Comparison of ENCODE assay signal across 9 mouse cellular contexts in the genomic region with DNA sequence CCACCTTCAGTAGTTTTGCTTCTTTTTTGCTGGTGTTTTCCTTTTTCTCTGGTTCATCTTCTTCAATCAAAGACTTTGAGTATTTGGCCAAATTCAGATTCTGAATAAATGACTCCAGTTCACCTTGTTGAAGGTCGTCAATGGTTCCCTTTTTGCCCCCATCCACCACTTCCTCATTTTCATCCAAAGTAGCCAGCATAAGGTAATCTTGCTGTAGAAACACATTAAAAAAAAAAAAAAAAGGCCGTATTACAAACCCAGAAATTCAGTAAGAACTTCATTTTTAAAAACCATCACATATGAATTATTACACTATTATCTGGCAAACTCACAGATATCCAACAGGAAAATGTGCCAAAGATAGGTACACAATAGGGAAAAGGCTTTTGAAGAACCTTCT. TPM values are rescaled to one million over a fixed set of nuclear protein-coding genes. Genes with fewer than 3 reads are reported as not detected.
DNase-seq lines count a peak whose midpoint lies in the region; ATAC-seq and TF ChIP-seq lines count a peak whose summit lies in the region.
"Had no signal": no experiment of that assay in that cellular context is flagged by ENCODE, and none has a peak within 500 bp of the region (broad histone marks: within the 10 kb centered on the region; RNA-seq: fewer than 3 reads in every experiment).

No protein-coding gene starts in this region.

- no peak for TF ChIP-seq POLR2A in lung, adult 2 months (IDR thresholded peaks at IDR 0.05; ENCODE audit: borderline replicate concordance, extremely low read depth, low read depth, low read length)
- TF ChIP-seq POLR2A in embryonic fibroblast, embryonic 13.5 days (IDR thresholded peaks at IDR 0.05; ENCODE audit: low read depth, low read length): no peak

- no peak for DNase-seq in lung, adult 2 months
- peak; percentile 58 for DNase-seq in splenic B cell, adult 2 months (ENCODE audit: low read depth, low spot score)
- no peak for DNase-seq in spleen, postnatal 36 days (ENCODE audit: low spot score in 2 of 2)
- DNase-seq in c-Kit-positive CD71-positive TER-119-positive erythroid progenitor cells, embryonic 14.5 days (ENCODE audit: low spot score): no peak
- DNase-seq in adrenal gland, adult 8-10 months: no peak
- DNase-seq: kidney, adult 9 months had no signal

- no peak for TF ChIP-seq CTCF in lung, adult 2 months (IDR thresholded peaks at IDR 0.05; ENCODE audit: insufficient read depth, low read length)
- no peak for TF ChIP-seq CTCF in embryonic fibroblast, embryonic 13.5 days (IDR thresholded peaks at IDR 0.05; ENCODE audit: borderline replicate concordance, insufficient read depth, low read length)

- H3K4me3 ChIP-seq in lung, embryonic 16.5 days (ENCODE audit: low read length): peak overlapping the region; percentile 79
- no peak overlapping the region for H3K4me3 ChIP-seq in lung, adult 2 months (replicated peaks; ENCODE audit: extremely low read depth, low read depth, low read length)
- peak overlapping the region; percentile 86 for H3K4me3 ChIP-seq in embryonic fibroblast, embryonic 13.5 days (ENCODE audit: insufficient read depth, low read length)
- H3K4me3 ChIP-seq in limb, embryonic 13.5 days: peak overlapping the region; percentile 82

- WGBS in lung, embryonic 16.5 days: 71% methylated on average over 2 of the region's 2 CpGs
- WGBS in lung, adult 2 months: 62% methylated on average over 2 of the region's 2 CpGs
- 86% methylated on average over 2 of the region's 2 CpGs for WGBS in limb, embryonic 13.5 days

- H3K9ac ChIP-seq in lung, embryonic 16.5 days (ENCODE audit: low read length): peak overlapping the region; percentile 81; the same call in 1 of the 2 replicates
- H3K9ac ChIP-seq in limb, embryonic 13.5 days: peak overlapping the region; percentile 86

- no peaks in the 10 kb centered on the region for H3K27me3 ChIP-seq in lung, embryonic 16.5 days (ENCODE audit: control insufficient read depth, insufficient read depth, low read depth, low read length)
- no peaks in the 10 kb centered on the region for H3K27me3 ChIP-seq in limb, embryonic 13.5 days
- no peaks in the 10 kb centered on the region for H3K27me3 ChIP-seq in splenic B cell, adult 2 months (ENCODE audit: control insufficient read depth, insufficient read depth, low read length, poor library complexity, severe bottlenecking)

- peak overlapping the region; percentile 62 for H3K4me2 ChIP-seq in lung, embryonic 16.5 days (ENCODE audit: low read depth, low read length)
- peak overlapping the region; percentile 71 for H3K4me2 ChIP-seq in limb, embryonic 13.5 days (replicated peaks)

- no peak for ATAC-seq in lung, embryonic 16.5 days (ENCODE audit: low read depth)
- no peak for ATAC-seq in limb, embryonic 13.5 days (ENCODE audit: low FRiP score, low read depth)

- H3K4me1 ChIP-seq in lung, embryonic 16.5 days (replicated peaks; ENCODE audit: control insufficient read depth, insufficient read depth, low read length): peaks cover 8% of the 10 kb centered on the region; the same call in 1 of the 2 replicates
- H3K4me1 ChIP-seq in lung, adult 2 months (ENCODE audit: control insufficient read depth, insufficient read depth, low read length): peaks cover 6% of the 10 kb centered on the region; the same call in 1 of the 2 replicates
- H3K4me1 ChIP-seq in embryonic fibroblast, embryonic 13.5 days (ENCODE audit: control insufficient read depth, insufficient read depth, low read length): no peaks in the 10 kb centered on the region; the same call in 1 of the 2 replicates
- H3K4me1 ChIP-seq in limb, embryonic 13.5 days: peaks cover 16% of the 10 kb centered on the region

- no peaks in the 10 kb centered on the region for H3K9me3 ChIP-seq in lung, embryonic 16.5 days (ENCODE audit: control insufficient read depth, low read length)
- H3K9me3 ChIP-seq in limb, embryonic 13.5 days: no peaks in the 10 kb centered on the region

- H3K36me3 ChIP-seq in lung, embryonic 16.5 days (ENCODE audit: control insufficient read depth, insufficient read depth, low read length): peaks cover 24% of the 10 kb centered on the region
- H3K36me3 ChIP-seq in limb, embryonic 13.5 days: peaks cover 48% of the 10 kb centered on the region
- peaks cover 17% of the 10 kb centered on the region for H3K36me3 ChIP-seq in splenic B cell, adult 2 months (ENCODE audit: control insufficient read depth, insufficient read depth, low read length, poor library complexity, severe bottlenecking)

- no peak overlapping the region for H3K27ac ChIP-seq in lung, embryonic 16.5 days (ENCODE audit: low read length)
- no peak overlapping the region for H3K27ac ChIP-seq in embryonic fibroblast, embryonic 13.5 days (ENCODE audit: insufficient read depth, low read length)
- H3K27ac ChIP-seq in limb, embryonic 13.5 days: no peak overlapping the region

RNA-seq across cellular contexts. Expression of a gene that starts 1.0 kb away (rescaled TPM):
- 44.2 and 56.1 TPM in 2 replicates for polyA plus RNA-seq in lung, embryonic 16.5 days (2015; fragmentation: Nextera tagmentation; extraction: Ambion mirVana)
- 3.2 and 6.0 TPM in 2 replicates for polyA plus RNA-seq in lung, adult 2 months (2012; rRNA removed)
- polyA plus RNA-seq in embryonic fibroblast, embryonic 13.5 days (2011; ENCODE audit: insufficient read length, low read depth, missing spikeins): 40.3 and 44.0 TPM in 2 replicates
- 65.5 and 68.1 TPM in 2 replicates for polyA plus RNA-seq in limb, embryonic 13.5 days (2015; fragmentation: Nextera tagmentation; extraction: Ambion mirVana)
- total RNA-seq in adrenal gland, adult 8-10 months (2022): 10 to 100 TPM; 43.0 to 49.1 (median 44.5) TPM

RNA-seq across cellular contexts. Expression of a gene that starts 1.1 kb away (rescaled TPM):
- 54.0 and 56.8 TPM in 2 replicates for polyA plus RNA-seq in lung, embryonic 16.5 days (2015; fragmentation: Nextera tagmentation; extraction: Ambion mirVana)
- 4.9 and 9.2 TPM in 2 replicates for polyA plus RNA-seq in lung, adult 2 months (2012; rRNA removed)
- 40.1 and 44.1 TPM in 2 replicates for polyA plus RNA-seq in embryonic fibroblast, embryonic 13.5 days (2011; ENCODE audit: insufficient read length, low read depth, missing spikeins)
- 60.0 and 61.6 TPM in 2 replicates for polyA plus RNA-seq in limb, embryonic 13.5 days (2015; fragmentation: Nextera tagmentation; extraction: Ambion mirVana)
- 10 to 100 TPM; 39.9 to 51.8 (median 49.1) TPM for total RNA-seq in adrenal gland, adult 8-10 months (2022)

RNA-seq across cellular contexts. Expression of a gene that starts 19.6 kb away (rescaled TPM):
- polyA plus RNA-seq in lung, embryonic 16.5 days (2015; fragmentation: Nextera tagmentation; extraction: Ambion mirVana): 80.7 and 95.5 TPM in 2 replicates
- 4.0 and 7.4 TPM in 2 replicates for polyA plus RNA-seq in lung, adult 2 months (2012; rRNA removed)
- 26.3 and 30.8 TPM in 2 replicates for polyA plus RNA-seq in embryonic fibroblast, embryonic 13.5 days (2011; ENCODE audit: insufficient read length, low read depth, missing spikeins)
- polyA plus RNA-seq in limb, embryonic 13.5 days (2015; fragmentation: Nextera tagmentation; extraction: Ambion mirVana): 94.3 and 99.8 TPM in 2 replicates
- 10 to 100 TPM; 35.3 to 40.9 (median 38.1) TPM for total RNA-seq in adrenal gland, adult 8-10 months (2022)

RNA-seq across cellular contexts. Expression of a gene that starts 29.1 kb away (rescaled TPM):
- polyA plus RNA-seq in lung, embryonic 16.5 days (2015; fragmentation: Nextera tagmentation; extraction: Ambion mirVana): 0.34 TPM in 1 of 2 replicates, not detected in the other
- polyA plus RNA-seq in lung, adult 2 months (2012; rRNA removed): not detected in 2 replicates
- polyA plus RNA-seq in embryonic fibroblast, embryonic 13.5 days (2011; ENCODE audit: insufficient read length, low read depth, missing spikeins): not detected in 2 replicates
- polyA plus RNA-seq in limb, embryonic 13.5 days (2015; fragmentation: Nextera tagmentation; extraction: Ambion mirVana): not detected in 2 replicates
- total RNA-seq in adrenal gland, adult 8-10 months (2022): under 1 TPM in 1 of 4 experiments, not detected in 3; 0.40 TPM

RNA-seq across cellular contexts. Expression of a gene that starts 53.5 kb away (rescaled TPM):
- 10.6 and 11.0 TPM in 2 replicates for polyA plus RNA-seq in lung, embryonic 16.5 days (2015; fragmentation: Nextera tagmentation; extraction: Ambion mirVana)
- polyA plus RNA-seq in lung, adult 2 months (2012; rRNA removed): 3.9 and 7.5 TPM in 2 replicates
- 43.8 and 51.7 TPM in 2 replicates for polyA plus RNA-seq in embryonic fibroblast, embryonic 13.5 days (2011; ENCODE audit: insufficient read length, low read depth, missing spikeins)
- polyA plus RNA-seq in limb, embryonic 13.5 days (2015; fragmentation: Nextera tagmentation; extraction: Ambion mirVana): 13.5 and 16.0 TPM in 2 replicates
- 10 to 100 TPM; 30.4 to 39.7 (median 35.0) TPM for total RNA-seq in adrenal gland, adult 8-10 months (2022)
